ENCODE assay signal across 24 mouse cellular contexts in genomic region chr5:103014309-103014708, GRCm38 (mm10).
DNase-seq lines count a peak whose midpoint lies in the region; ATAC-seq and TF ChIP-seq lines count a peak whose summit lies in the region.
"Had no signal": no experiment of that assay in that cellular context is flagged by ENCODE, and none has a peak within 500 bp of the region (broad histone marks: within the 10 kb centered on the region; RNA-seq: fewer than 3 reads in every experiment).

No protein-coding gene starts in this region.

- DNase-seq in hindbrain, embryonic 14.5 days (ENCODE audit: low spot score) = no peak
- DNase-seq in hindbrain, embryonic 11.5 days (ENCODE audit: low spot score) = no peak
- DNase-seq in neural tube, embryonic 10.5 days (ENCODE audit: extremely low spot score, low spot score) = no peak
- DNase-seq in midbrain, postnatal 0 days (ENCODE audit: low spot score) = peak; percentile 50
- no peak for DNase-seq in thymus, postnatal 36 days
- no peak for DNase-seq in heart, postnatal 36 days
- DNase-seq: adrenal gland, postnatal 25 days; cerebellum, adult 11 months; cerebellum, postnatal 10 days; gastrocnemius, postnatal 36 days; heart, adult 2 months; heart, postnatal 14 days; kidney, adult 18-20 months; left cerebral cortex, postnatal 4 days; lung, embryonic 14.5 days; lung, postnatal 36 days; right cerebral cortex, postnatal 25 days had no signal

- intact Hi-C loops in heart, postnatal 36 days (cut with DNase I) = no loop called here

- no peaks in the 10 kb centered on the region for H3K36me3 ChIP-seq in hindbrain, embryonic 14.5 days (replicated peaks; ENCODE audit: control insufficient read depth, insufficient read depth)
- H3K36me3 ChIP-seq in hindbrain, embryonic 11.5 days (ENCODE audit: control insufficient read depth, insufficient read depth, low read length) = no peaks in the 10 kb centered on the region
- H3K36me3 ChIP-seq in neural tube, embryonic 13.5 days = no peaks in the 10 kb centered on the region
- no peaks in the 10 kb centered on the region for H3K36me3 ChIP-seq in hindbrain, embryonic 16.5 days (ENCODE audit: control insufficient read depth, insufficient read depth, low read length)
- no peaks in the 10 kb centered on the region for H3K36me3 ChIP-seq in midbrain, postnatal 0 days (ENCODE audit: insufficient read depth, low read length)
- H3K36me3 ChIP-seq: heart, embryonic 13.5 days; limb, embryonic 15.5 days had no signal

- TF ChIP-seq CTCF in midbrain, postnatal 0 days (IDR thresholded peaks at IDR 0.05) = no peak

- WGBS in hindbrain, embryonic 14.5 days = 63% methylated on average over 4 of the region's 4 CpGs
- 93% methylated on average over 4 of the region's 4 CpGs for WGBS in hindbrain, embryonic 11.5 days
- 84% methylated on average over 4 of the region's 4 CpGs for WGBS in neural tube, embryonic 13.5 days
- 62% methylated on average over 4 of the region's 4 CpGs for WGBS in hindbrain, embryonic 16.5 days
- WGBS in midbrain, postnatal 0 days = 49% methylated on average over 4 of the region's 4 CpGs

- H3K4me3 ChIP-seq in hindbrain, embryonic 14.5 days (replicated peaks; ENCODE audit: low read length) = no peak overlapping the region
- no peak overlapping the region for H3K4me3 ChIP-seq in hindbrain, embryonic 11.5 days (ENCODE audit: low read depth, low read length)
- no peak overlapping the region for H3K4me3 ChIP-seq in neural tube, embryonic 13.5 days
- H3K4me3 ChIP-seq in hindbrain, embryonic 16.5 days (ENCODE audit: low read length) = no peak overlapping the region
- no peak overlapping the region for H3K4me3 ChIP-seq in midbrain, postnatal 0 days (ENCODE audit: low read depth, low read length)
- H3K4me3 ChIP-seq: heart, adult 2 months; heart, embryonic 13.5 days; limb, embryonic 15.5 days had no signal

- H3K4me1 ChIP-seq in hindbrain, embryonic 14.5 days (replicated peaks; ENCODE audit: control insufficient read depth, insufficient read depth, low read length) = no peaks in the 10 kb centered on the region; the same call in 1 of the 2 replicates
- no peaks in the 10 kb centered on the region; the same call in 1 of the 2 replicates for H3K4me1 ChIP-seq in hindbrain, embryonic 11.5 days (replicated peaks; ENCODE audit: control insufficient read depth, insufficient read depth, low read length)
- H3K4me1 ChIP-seq in neural tube, embryonic 13.5 days (replicated peaks) = peaks cover 20% of the 10 kb centered on the region
- no peaks in the 10 kb centered on the region; the same call in 1 of the 2 replicates for H3K4me1 ChIP-seq in hindbrain, embryonic 16.5 days (ENCODE audit: control insufficient read depth, insufficient read depth, low read depth, low read length)
- no peaks in the 10 kb centered on the region; the same call in 1 of the 2 replicates for H3K4me1 ChIP-seq in midbrain, postnatal 0 days (ENCODE audit: insufficient read depth, low read length)
- H3K4me1 ChIP-seq: heart, embryonic 13.5 days; limb, embryonic 15.5 days had no signal

- H3K27me3 ChIP-seq in hindbrain, embryonic 14.5 days (ENCODE audit: control insufficient read depth, insufficient read depth, low read length) = no peaks in the 10 kb centered on the region
- H3K27me3 ChIP-seq in hindbrain, embryonic 11.5 days (ENCODE audit: control insufficient read depth, insufficient read depth, low read length) = no peaks in the 10 kb centered on the region
- H3K27me3 ChIP-seq in neural tube, embryonic 13.5 days = no peaks in the 10 kb centered on the region
- H3K27me3 ChIP-seq in hindbrain, embryonic 16.5 days (replicated peaks; ENCODE audit: control insufficient read depth, insufficient read depth, low read length) = no peaks in the 10 kb centered on the region
- no peaks in the 10 kb centered on the region for H3K27me3 ChIP-seq in midbrain, postnatal 0 days (ENCODE audit: insufficient read depth, low read length)
- H3K27me3 ChIP-seq: heart, embryonic 13.5 days; limb, embryonic 15.5 days had no signal

- no peak overlapping the region for H3K9ac ChIP-seq in hindbrain, embryonic 14.5 days
- H3K9ac ChIP-seq in hindbrain, embryonic 11.5 days (ENCODE audit: low read depth, low read length) = no peak overlapping the region
- H3K9ac ChIP-seq in neural tube, embryonic 13.5 days = no peak overlapping the region
- H3K9ac ChIP-seq in hindbrain, embryonic 16.5 days (ENCODE audit: low read depth, low read length) = no peak overlapping the region
- H3K9ac ChIP-seq in midbrain, postnatal 0 days (replicated peaks; ENCODE audit: low read length, poor library complexity, severe bottlenecking) = no peak overlapping the region
- H3K9ac ChIP-seq: heart, embryonic 13.5 days; limb, embryonic 15.5 days; liver, embryonic 14.5 days; lung, embryonic 14.5 days had no signal

- H3K9me3 ChIP-seq in hindbrain, embryonic 14.5 days (ENCODE audit: control insufficient read depth, low read length) = no peaks in the 10 kb centered on the region
- no peaks in the 10 kb centered on the region for H3K9me3 ChIP-seq in hindbrain, embryonic 11.5 days (ENCODE audit: control insufficient read depth, low read length)
- no peaks in the 10 kb centered on the region for H3K9me3 ChIP-seq in neural tube, embryonic 13.5 days
- H3K9me3 ChIP-seq in hindbrain, embryonic 16.5 days (ENCODE audit: control insufficient read depth, low read length) = no peaks in the 10 kb centered on the region
- H3K9me3 ChIP-seq in midbrain, postnatal 0 days (ENCODE audit: low read length) = no peaks in the 10 kb centered on the region
- H3K9me3 ChIP-seq: heart, embryonic 13.5 days; limb, embryonic 15.5 days had no signal

- ATAC-seq in hindbrain, embryonic 14.5 days (ENCODE audit: low FRiP score) = no peak; the same call in 1 of the 2 replicates
- ATAC-seq in hindbrain, embryonic 11.5 days (ENCODE audit: low FRiP score) = no peak
- peak; percentile 27; the same call in 1 of the 2 replicates for ATAC-seq in neural tube, embryonic 13.5 days (ENCODE audit: low read depth)
- ATAC-seq in hindbrain, embryonic 16.5 days = 0 out of 2 replicates have a peak, but pooled peaks have one; percentile 24
- ATAC-seq in midbrain, postnatal 0 days (ENCODE audit: low FRiP score) = no peak
- ATAC-seq: activated CD4-positive, CD25-positive, alpha-beta regulatory T cell, adult 4 months; inflammation-experienced regulatory T-cells, adult 6 months had no signal

- H3K27ac ChIP-seq in hindbrain, embryonic 14.5 days = peak overlapping the region; percentile 38; the same call in 1 of the 2 replicates
- H3K27ac ChIP-seq in hindbrain, embryonic 11.5 days (ENCODE audit: low read depth, low read length) = no peak overlapping the region
- no peak overlapping the region for H3K27ac ChIP-seq in neural tube, embryonic 13.5 days (replicated peaks)
- peak overlapping the region; percentile 29; the same call in 1 of the 2 replicates for H3K27ac ChIP-seq in hindbrain, embryonic 16.5 days (ENCODE audit: low read depth, low read length)
- H3K27ac ChIP-seq in midbrain, postnatal 0 days (ENCODE audit: low read depth, low read length) = peak overlapping the region; percentile 55
- H3K27ac ChIP-seq: heart, adult 2 months; heart, embryonic 13.5 days; limb, embryonic 15.5 days; liver, embryonic 14.5 days had no signal

- H3K4me2 ChIP-seq in hindbrain, embryonic 14.5 days (replicated peaks) = no peak overlapping the region
- H3K4me2 ChIP-seq in hindbrain, embryonic 11.5 days (replicated peaks; ENCODE audit: low read depth, low read length) = no peak overlapping the region
- H3K4me2 ChIP-seq in neural tube, embryonic 13.5 days = no peak overlapping the region
- no peak overlapping the region for H3K4me2 ChIP-seq in hindbrain, embryonic 16.5 days (ENCODE audit: low read length)
- no peak overlapping the region for H3K4me2 ChIP-seq in midbrain, postnatal 0 days (ENCODE audit: low read depth, low read length, poor library complexity, severe bottlenecking)
- H3K4me2 ChIP-seq: heart, embryonic 13.5 days; limb, embryonic 15.5 days; lung, embryonic 14.5 days had no signal

Comparison
In these comparisons a context has a peak if more than half of its experiments do, and no peak if none do; other contexts are left out.
1. ATAC-seq: peak in neural tube, embryonic 13.5 days (single experiment) and hindbrain, embryonic 16.5 days (single experiment); none in hindbrain, embryonic 14.5 days (single experiment), hindbrain, embryonic 11.5 days (single experiment) and midbrain, postnatal 0 days (single experiment).
2. H3K27ac ChIP-seq: peak in hindbrain, embryonic 14.5 days (single experiment), hindbrain, embryonic 16.5 days (single experiment) and midbrain, postnatal 0 days (single experiment); none in hindbrain, embryonic 11.5 days (single experiment) and neural tube, embryonic 13.5 days (single experiment).